28 mouse cellular contexts compared by ENCODE assay signal in genomic region chr12:117770211-117770610, GRCm38 (mm10). TPM values are rescaled to one million over a fixed set of nuclear protein-coding genes. Genes with fewer than 3 reads are reported as not detected.
DNase-seq lines count a peak whose midpoint lies in the region; ATAC-seq and TF ChIP-seq lines count a peak whose summit lies in the region.
"Had no signal": no experiment of that assay in that cellular context is flagged by ENCODE, and none has a peak within 500 bp of the region (broad histone marks: within the 10 kb centered on the region; RNA-seq: fewer than 3 reads in every experiment).

No protein-coding gene starts in this region.

- no peak overlapping the region for H3K4me2 ChIP-seq in hindbrain, postnatal 0 days (ENCODE audit: low read depth, low read length)
- no peak overlapping the region for H3K4me2 ChIP-seq in hindbrain, embryonic 12.5 days (replicated peaks)
- H3K4me2 ChIP-seq: embryonic facial prominence, embryonic 15.5 days; forebrain, embryonic 12.5 days; limb, embryonic 13.5 days; liver, embryonic 12.5 days; midbrain, embryonic 11.5 days; neural tube, embryonic 12.5 days had no signal

- H3K27ac ChIP-seq in hindbrain, postnatal 0 days: no peak overlapping the region
- H3K27ac ChIP-seq in hindbrain, embryonic 12.5 days: no peak overlapping the region
- H3K27ac ChIP-seq: embryonic facial prominence, embryonic 15.5 days; forebrain, embryonic 12.5 days; limb, embryonic 13.5 days; liver, embryonic 12.5 days; neural tube, embryonic 12.5 days had no signal

- intact Hi-C loops in gastrocnemius, postnatal 36 days (cut with DNase I): no loop called here

- DNase-seq in embryo, embryonic 11 days: peak; percentile 8
- no peak for DNase-seq in embryo, embryonic 10 days (ENCODE audit: low spot score)
- peak; percentile 44 for DNase-seq in hindbrain, postnatal 0 days (ENCODE audit: low spot score)
- DNase-seq in lung, postnatal 10 days: peak; percentile 22
- no peak for DNase-seq in lung, adult 18-20 months
- DNase-seq in gastrocnemius, postnatal 36 days: no peak
- DNase-seq: adrenal gland, postnatal 14 days; cerebellum, adult 11-12 months; cerebellum, postnatal 36 days; forebrain, postnatal 0 days; heart, postnatal 14 days; kidney, adult 8-10 months; kidney, postnatal 10 days; layer of hippocampus, adult 9-11 months; liver, postnatal 0 days; thymus, adult 2 months; thymus, postnatal 36 days had no signal

- no peak overlapping the region for H3K4me3 ChIP-seq in hindbrain, postnatal 0 days (ENCODE audit: low read length)
- H3K4me3 ChIP-seq in hindbrain, embryonic 12.5 days: no peak overlapping the region
- H3K4me3 ChIP-seq: embryonic facial prominence, embryonic 15.5 days; forebrain, embryonic 12.5 days; limb, embryonic 13.5 days; liver, embryonic 12.5 days; myocyte; neural tube, embryonic 12.5 days had no signal

- no peaks in the 10 kb centered on the region for H3K36me3 ChIP-seq in hindbrain, postnatal 0 days (ENCODE audit: insufficient read depth, low read length)
- no peaks in the 10 kb centered on the region for H3K36me3 ChIP-seq in hindbrain, embryonic 12.5 days
- H3K36me3 ChIP-seq: embryonic facial prominence, embryonic 15.5 days; forebrain, embryonic 12.5 days; limb, embryonic 13.5 days; liver, embryonic 12.5 days; neural tube, embryonic 12.5 days had no signal

- H3K27me3 ChIP-seq in hindbrain, postnatal 0 days (ENCODE audit: insufficient read depth, low read length): no peaks in the 10 kb centered on the region
- H3K27me3 ChIP-seq in hindbrain, embryonic 12.5 days: peaks cover 3% of the 10 kb centered on the region; the same call in 1 of the 2 replicates
- H3K27me3 ChIP-seq: embryonic facial prominence, embryonic 15.5 days had no signal

- no peak overlapping the region for H3K9ac ChIP-seq in hindbrain, postnatal 0 days (replicated peaks; ENCODE audit: low read length)
- no peak overlapping the region for H3K9ac ChIP-seq in hindbrain, embryonic 12.5 days
- H3K9ac ChIP-seq: embryonic facial prominence, embryonic 15.5 days; forebrain, embryonic 12.5 days; forebrain, postnatal 0 days; limb, embryonic 13.5 days; liver, embryonic 12.5 days; liver, postnatal 0 days; neural tube, embryonic 12.5 days had no signal

- no peaks in the 10 kb centered on the region for H3K4me1 ChIP-seq in hindbrain, postnatal 0 days (ENCODE audit: insufficient read depth, low read length)
- H3K4me1 ChIP-seq in hindbrain, embryonic 12.5 days: no peaks in the 10 kb centered on the region
- H3K4me1 ChIP-seq: embryonic facial prominence, embryonic 15.5 days; forebrain, embryonic 12.5 days; limb, embryonic 13.5 days; liver, embryonic 12.5 days; neural tube, embryonic 12.5 days had no signal

- 32% methylated on average over 2 of the region's 2 CpGs for WGBS in hindbrain, postnatal 0 days
- WGBS in hindbrain, embryonic 12.5 days: 38% methylated on average over 2 of the region's 2 CpGs

- TF ChIP-seq CTCF in hindbrain, postnatal 0 days (IDR thresholded peaks at IDR 0.05; ENCODE audit: low read depth): no peak

- ATAC-seq in hindbrain, postnatal 0 days: peak; percentile 65
- ATAC-seq in hindbrain, embryonic 12.5 days (ENCODE audit: low FRiP score): no peak
- ATAC-seq: forebrain, postnatal 0 days; intestine, embryonic 16.5 days; liver, embryonic 12.5 days; liver, postnatal 0 days; midbrain, embryonic 16.5 days; Patski had no signal

- no peaks in the 10 kb centered on the region for H3K9me3 ChIP-seq in hindbrain, postnatal 0 days (ENCODE audit: low read length)
- no peaks in the 10 kb centered on the region for H3K9me3 ChIP-seq in hindbrain, embryonic 12.5 days (replicated peaks)
- H3K9me3 ChIP-seq: embryonic facial prominence, embryonic 15.5 days; forebrain, embryonic 12.5 days; limb, embryonic 13.5 days; liver, embryonic 12.5 days; neural tube, embryonic 12.5 days had no signal

RNA-seq across cellular contexts. Expression of gene Cdca7l, which starts 33.9 kb away (rescaled TPM):
- 4.4 and 4.6 TPM in 2 replicates for total RNA-seq in hindbrain, postnatal 0 days (2014; rRNA removed)
- 5.5 and 5.9 TPM in 2 replicates for polyA plus RNA-seq in hindbrain, postnatal 0 days (2015; fragmentation: Nextera tagmentation; extraction: Ambion mirVana)
- 16.2 and 20.2 TPM in 2 replicates for polyA plus RNA-seq in hindbrain, embryonic 12.5 days (2016; fragmentation: Nextera tagmentation; extraction: Ambion mirVana)
- under 1 TPM; 0.20 to 0.27 TPM for total RNA-seq in gastrocnemius, postnatal 36 days (2021)

Comparison
In these comparisons a context has a peak if more than half of its experiments do, and no peak if none do; other contexts are left out.
1. DNase-seq: peak in embryo, embryonic 11 days (single experiment), hindbrain, postnatal 0 days (single experiment) and lung, postnatal 10 days (single experiment); none in embryo, embryonic 10 days (single experiment), lung, adult 18-20 months (0 of 2) and gastrocnemius, postnatal 36 days (0 of 2).